Mouse (Mus musculus): ENCODE measurements at regions not wholly inside any gene's neighbourhood (a gene's known extent, or its start where the extent isn't known, plus 50 kb on each side); places are given as distances from the start of the nearest gene placed in this dataset.

GRCm38 (mm10) chr14:76622634-76623291, 66.1 kb upstream of the Serp2 start:
- TF ChIP-seq CTCF (IDR thresholded peaks at IDR 0.05; ENCODE audit: low read depth) (no peak), EP300 (IDR thresholded peaks at IDR 0.05; ENCODE audit: low read depth) (no peak)

All from liver, embryonic 14.5 days (tissue).